Mouse (Mus musculus) E14TG2a.4 (cell line): ENCODE data around the gene Ltbp2.

ENCODE experiments used
- H3K27me3 ChIP-seq: 2 replicates; pipeline ENCODE4 v1.6.1; 2014; ENCODE audit warnings: low read length, control low read depth; ENCODE audit not compliant: insufficient read depth
- H3K36me3 ChIP-seq: 2 replicates; pipeline ENCODE4 v1.6.1; 2014; ENCODE audit warnings: low read length, control low read depth; ENCODE audit not compliant: insufficient read depth
- H3K4me1 ChIP-seq: replicated peaks from 2 replicates; pipeline ENCODE4 v1.6.1; 2014; ENCODE audit warnings: low read depth, low read length, control low read depth
- H3K4me3 ChIP-seq: replicated peaks from 2 replicates; pipeline ENCODE4 v1.5.1; 2014; ENCODE audit warnings: mild to moderate bottlenecking, low read length
- H3K9me3 ChIP-seq: 2 replicates; pipeline ENCODE4 v1.6.1; 2014; ENCODE audit warnings: low read length, control low read depth
- CTCF ChIP-seq: conservative IDR thresholded peaks from 2 replicates; pipeline ENCODE4 v1.5.1; 2014; ENCODE audit warnings: low read length
- NANOG ChIP-seq: IDR thresholded peaks from 2 replicates; pipeline ENCODE4 v1.6.1; 2014; ENCODE audit warnings: borderline replicate concordance, low read length, mixed read lengths
- POU5F1 ChIP-seq: IDR thresholded peaks from 2 replicates; pipeline ENCODE4 v1.6.1; 2014; ENCODE audit warnings: low read length, borderline replicate concordance

Ltbp2 gene

DNA sequence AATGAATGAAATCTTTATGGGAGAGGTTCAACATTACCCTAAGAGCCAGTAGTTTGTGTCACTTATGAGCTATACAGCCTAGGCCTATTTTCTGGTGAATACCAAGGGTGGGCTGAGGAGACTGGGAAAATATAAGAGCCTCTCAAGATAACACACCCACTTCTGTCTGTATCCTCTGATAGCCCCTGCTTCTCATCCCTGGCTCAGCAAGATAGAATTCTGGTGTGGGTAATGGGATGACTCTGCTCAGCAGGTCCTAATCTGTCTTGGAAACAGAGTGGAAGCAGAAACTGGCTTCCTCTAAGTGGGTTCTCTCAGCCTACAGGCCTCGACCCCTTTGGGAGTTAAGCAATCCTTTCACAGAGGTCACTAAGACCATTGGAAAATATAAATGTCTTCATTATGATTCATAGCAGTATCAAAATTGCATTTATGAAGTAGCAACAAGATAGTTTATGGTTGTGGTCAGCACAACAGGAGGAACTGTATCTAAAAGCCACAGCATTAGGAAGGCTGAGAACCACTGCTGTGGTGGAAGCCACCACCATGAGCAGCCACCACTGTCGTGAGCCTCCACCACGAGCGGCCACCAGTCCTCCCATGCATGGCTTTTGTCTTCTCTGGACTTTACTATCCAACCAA lies 21.8 kb downstream of the Ltbp2 start:
- Histone ChIP-seq H3K4me3 (no peak overlapping the region), H3K9me3 (no peaks in the 10 kb centered on the region), H3K36me3 (no peaks in the 10 kb centered on the region), H3K4me1 (peaks cover 21% of the 10 kb centered on the region), H3K27me3 (peaks cover 6% of the 10 kb centered on the region; the same call in 1 of the 2 replicates)
- TF ChIP-seq POU5F1 (no peak), NANOG (no peak), CTCF (no peak)

DNA sequence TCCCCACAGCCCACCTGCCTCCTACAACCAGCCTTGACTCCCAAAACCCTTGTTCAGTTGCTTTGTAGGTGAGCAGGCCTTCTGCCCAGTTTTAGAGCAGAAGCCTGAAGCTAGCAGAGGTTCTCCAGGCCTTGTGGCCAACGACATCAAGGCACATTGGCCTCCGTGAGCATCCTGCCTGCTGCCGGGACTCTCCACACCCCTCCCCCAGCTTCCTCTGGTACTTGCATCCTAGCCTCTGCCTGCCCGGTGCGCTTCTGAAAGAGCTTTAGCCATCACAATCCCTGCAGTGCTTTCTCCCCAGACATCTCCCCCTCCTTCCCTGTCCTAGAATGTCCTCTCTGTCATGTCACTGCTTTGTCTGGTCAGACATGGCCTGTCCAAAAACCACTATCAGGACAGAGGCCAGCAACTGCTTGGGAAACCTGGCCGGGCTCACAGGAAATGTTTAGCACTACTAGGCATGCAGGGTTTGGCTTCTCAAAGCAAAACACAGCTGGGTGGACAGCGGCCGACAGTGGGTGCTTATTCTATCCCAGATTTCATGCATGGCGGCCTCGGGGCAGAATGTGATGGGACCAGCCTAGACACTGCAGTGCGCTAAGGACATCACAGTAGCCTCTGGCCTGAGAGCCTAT lies 24.8 kb downstream of the Ltbp2 start:
- no peak for TF ChIP-seq POU5F1
- no peak overlapping the region for H3K4me3 ChIP-seq
- H3K9me3 ChIP-seq: no peaks in the 10 kb centered on the region
- H3K27me3 ChIP-seq: peaks cover 6% of the 10 kb centered on the region; the same call in 1 of the 2 replicates
- H3K36me3 ChIP-seq: no peaks in the 10 kb centered on the region
- H3K4me1 ChIP-seq: no peaks in the 10 kb centered on the region

DNA sequence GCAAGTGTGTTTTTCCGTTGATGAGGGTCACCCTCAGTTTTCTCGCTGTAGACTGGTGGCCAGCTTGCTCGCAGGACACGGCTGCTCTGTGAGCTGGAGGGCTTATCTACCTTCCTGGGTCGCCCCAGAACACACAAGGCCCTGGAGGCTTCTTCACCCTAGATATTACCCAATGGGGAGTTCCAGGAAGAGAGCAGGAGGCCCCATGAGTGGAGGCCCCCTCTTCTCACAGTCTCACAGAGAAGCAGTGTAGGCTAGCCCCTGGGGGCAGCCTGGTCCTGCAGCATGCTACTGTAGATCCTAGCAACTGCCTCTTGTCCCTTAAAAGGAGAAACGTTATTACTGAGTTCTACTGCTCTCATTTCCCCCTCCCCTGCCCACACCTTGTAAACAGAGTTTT lies 28.4 kb downstream of the Ltbp2 start:
- no peaks in the 10 kb centered on the region for H3K4me1 ChIP-seq
- no peak for TF ChIP-seq CTCF
- TF ChIP-seq NANOG: no peak
- no peak for TF ChIP-seq POU5F1
- peaks cover 6% of the 10 kb centered on the region; the same call in 1 of the 2 replicates for H3K27me3 ChIP-seq
- H3K36me3 ChIP-seq: no peaks in the 10 kb centered on the region
- H3K4me3 ChIP-seq: no peak overlapping the region
- no peaks in the 10 kb centered on the region for H3K9me3 ChIP-seq

DNA sequence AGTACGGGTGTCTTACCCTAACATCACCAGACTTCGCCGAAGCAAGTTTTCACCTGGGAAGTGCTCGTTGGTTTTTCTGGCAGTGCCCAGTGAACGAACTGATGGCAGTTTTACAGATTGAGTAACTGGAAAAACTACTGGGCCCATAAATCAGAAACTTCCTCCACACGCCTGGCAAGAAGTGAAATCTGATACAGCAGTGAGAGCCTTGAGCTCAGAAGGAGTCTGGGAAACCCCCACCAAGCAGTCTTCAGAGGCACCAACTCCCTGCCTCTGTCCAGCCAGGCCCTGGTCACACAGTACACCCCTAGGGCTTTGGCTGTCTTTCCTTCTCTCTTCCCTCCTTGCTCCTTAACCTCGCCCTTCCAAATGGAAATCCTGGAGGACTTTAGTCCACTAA lies 28.9 kb downstream of the Ltbp2 start:
- Histone ChIP-seq H3K27me3 (peaks cover 6% of the 10 kb centered on the region; the same call in 1 of the 2 replicates), H3K36me3 (no peaks in the 10 kb centered on the region), H3K4me3 (no peak overlapping the region), H3K9me3 (no peaks in the 10 kb centered on the region), H3K4me1 (no peaks in the 10 kb centered on the region)
- no peak for TF ChIP-seq CTCF
- no peak for TF ChIP-seq NANOG
- TF ChIP-seq POU5F1: no peak

DNA sequence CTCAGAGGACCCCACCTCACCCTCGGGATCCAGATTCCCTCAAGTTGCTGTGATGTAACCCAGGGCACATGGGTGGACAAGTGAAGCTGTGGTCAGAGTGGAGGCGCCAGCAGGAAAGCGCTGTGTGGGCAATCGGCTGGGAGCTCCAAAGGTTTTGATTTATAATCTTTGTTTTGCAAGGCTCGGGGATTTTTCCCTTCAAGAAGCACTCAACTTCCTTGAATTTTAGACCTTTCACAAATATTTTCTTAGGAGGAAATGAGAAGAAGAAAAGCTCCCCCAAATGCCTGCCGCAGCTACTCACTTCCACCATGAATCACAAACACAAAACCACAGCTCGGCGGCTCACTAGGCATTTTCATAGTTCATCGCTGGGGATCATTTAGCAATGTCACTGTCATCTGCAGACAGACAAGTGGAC lies 29.7 kb downstream of the Ltbp2 start:
- peaks cover 6% of the 10 kb centered on the region; the same call in 1 of the 2 replicates for H3K27me3 ChIP-seq
- TF ChIP-seq CTCF (no peak), NANOG (no peak), POU5F1 (no peak)
- H3K9me3 ChIP-seq: no peaks in the 10 kb centered on the region
- no peaks in the 10 kb centered on the region for H3K4me1 ChIP-seq
- no peaks in the 10 kb centered on the region for H3K36me3 ChIP-seq
- H3K4me3 ChIP-seq: no peak overlapping the region

DNA sequence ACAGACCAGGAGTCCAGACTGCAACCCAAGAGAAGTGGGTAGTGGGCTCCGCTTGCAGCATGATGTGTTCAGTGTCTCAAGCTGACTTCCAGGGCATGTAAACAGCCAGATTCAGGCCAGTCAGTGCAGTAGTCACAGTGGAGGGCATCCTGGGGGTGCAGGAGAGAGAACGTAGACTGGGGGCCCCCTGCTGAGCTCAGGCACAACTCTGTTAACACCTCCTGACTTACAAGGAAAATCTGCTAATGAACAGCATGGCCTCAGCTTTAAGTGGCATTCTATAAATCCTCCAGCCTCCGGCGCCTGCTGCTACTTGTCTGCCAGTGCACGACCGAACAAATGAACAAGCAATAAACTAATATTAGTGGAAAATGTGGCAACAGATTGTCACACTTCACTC lies 33.6 kb downstream of the Ltbp2 start:
- no peaks in the 10 kb centered on the region for H3K4me1 ChIP-seq
- no peak for TF ChIP-seq NANOG
- TF ChIP-seq POU5F1: no peak
- TF ChIP-seq CTCF: no peak
- H3K36me3 ChIP-seq: no peaks in the 10 kb centered on the region
- H3K9me3 ChIP-seq: no peaks in the 10 kb centered on the region
- H3K27me3 ChIP-seq: no peaks in the 10 kb centered on the region
- H3K4me3 ChIP-seq: no peak overlapping the region

DNA sequence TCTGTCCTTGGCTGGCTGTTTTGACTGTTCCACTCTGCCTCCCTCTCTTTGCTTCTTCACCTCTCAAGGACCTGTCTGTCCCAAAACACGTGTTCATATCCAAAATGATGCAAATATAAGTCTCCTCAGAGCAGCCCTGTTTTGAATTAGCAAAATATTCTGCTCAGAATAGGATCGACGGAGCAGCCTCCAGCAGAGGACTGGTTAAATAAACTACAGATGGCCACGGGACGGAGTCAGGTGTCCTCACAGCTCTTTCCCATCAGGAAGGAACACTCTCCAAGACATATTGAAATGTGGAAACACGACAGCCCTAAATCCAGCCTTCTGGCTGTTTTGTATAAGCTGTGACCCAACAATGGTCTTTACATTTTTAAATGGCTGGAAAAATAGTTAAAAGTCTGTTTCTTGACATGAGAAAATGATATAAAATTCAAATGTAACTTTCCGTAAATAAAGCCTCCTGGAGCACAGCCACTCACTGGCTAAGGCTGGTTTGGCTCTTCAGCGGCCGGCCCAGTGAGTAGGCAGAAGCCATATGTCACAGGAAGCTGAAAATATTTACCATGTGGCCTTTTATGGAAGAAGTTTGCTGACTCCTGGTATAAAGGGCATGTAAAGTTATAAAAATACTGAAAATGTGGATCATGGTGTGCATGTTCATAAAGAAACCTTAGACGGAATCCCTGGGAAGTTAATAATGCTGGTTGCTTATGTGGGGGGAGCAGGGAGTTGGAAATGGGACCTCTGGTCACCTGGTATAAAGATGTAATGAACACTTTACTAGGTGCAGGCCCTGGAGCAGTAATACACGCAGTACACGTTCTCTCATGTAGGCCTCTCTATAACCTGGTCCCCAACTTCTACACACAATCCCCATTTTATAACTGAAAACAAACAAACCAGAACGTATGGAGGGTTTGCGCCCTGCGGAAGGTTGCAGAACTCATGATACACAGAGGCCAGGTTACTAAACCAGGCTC lies 34.9 kb downstream of the Ltbp2 start:
- H3K4me3 ChIP-seq: no peak overlapping the region
- H3K36me3 ChIP-seq: no peaks in the 10 kb centered on the region
- H3K27me3 ChIP-seq: no peaks in the 10 kb centered on the region
- no peaks in the 10 kb centered on the region for H3K9me3 ChIP-seq
- TF ChIP-seq CTCF: no peak
- no peak for TF ChIP-seq NANOG
- no peak for TF ChIP-seq POU5F1
- no peaks in the 10 kb centered on the region for H3K4me1 ChIP-seq

DNA sequence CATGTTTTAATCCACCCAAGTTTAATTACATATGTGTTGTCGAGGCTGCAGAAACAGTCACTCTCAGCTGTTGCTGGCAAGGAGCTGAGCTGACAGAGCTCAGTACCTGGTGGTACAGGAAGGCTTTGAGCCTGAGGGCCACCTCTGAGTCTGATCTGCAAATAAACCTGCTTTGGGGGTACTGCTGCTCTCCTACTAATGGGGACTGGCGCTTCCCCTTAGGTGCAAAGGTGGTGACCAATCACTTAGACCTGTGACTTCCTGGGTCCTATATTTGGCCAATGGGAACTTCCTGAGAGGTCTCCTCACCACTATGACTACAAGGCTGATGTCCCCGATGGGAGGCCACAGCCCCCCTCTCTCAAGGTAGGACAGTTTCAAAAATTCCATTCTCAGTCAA lies 35.6 kb downstream of the Ltbp2 start:
- Histone ChIP-seq H3K36me3 (no peaks in the 10 kb centered on the region), H3K4me3 (no peak overlapping the region), H3K27me3 (no peaks in the 10 kb centered on the region), H3K4me1 (no peaks in the 10 kb centered on the region), H3K9me3 (no peaks in the 10 kb centered on the region)
- no peak for TF ChIP-seq POU5F1
- TF ChIP-seq CTCF: no peak
- no peak for TF ChIP-seq NANOG
